ENCODE assay signal across 8 mouse cellular contexts in genomic region chr7:35252041-35252558, GRCm38 (mm10). TPM values are rescaled to one million over a fixed set of nuclear protein-coding genes. Genes with fewer than 3 reads are reported as not detected.
DNase-seq lines count a peak whose midpoint lies in the region; ATAC-seq lines count a peak whose summit lies in the region.

No protein-coding gene starts in this region.

- H3K4me3 ChIP-seq in forebrain, embryonic 11.5 days (ENCODE audit: low read depth, low read length) = no peak overlapping the region; the same call in 1 of the 2 replicates
- 0 out of 2 replicates have a peak overlapping the region, but pooled peaks have one; percentile 18 for H3K4me3 ChIP-seq in hindbrain, embryonic 14.5 days (replicated peaks; ENCODE audit: low read length)
- peak overlapping the region; percentile 25 for H3K4me3 ChIP-seq in limb, embryonic 10.5 days
- peak overlapping the region; percentile 2 for H3K4me3 ChIP-seq in midbrain, embryonic 14.5 days (replicated peaks; ENCODE audit: low read depth, low read length)

- ATAC-seq in forebrain, embryonic 11.5 days (replicated peaks; ENCODE audit: low FRiP score) = peak; percentile 64
- ATAC-seq in hindbrain, embryonic 14.5 days (ENCODE audit: low FRiP score) = peak; percentile 71; the same call in 1 of the 2 replicates
- peak; percentile 66; the same call in 1 of the 2 replicates for ATAC-seq in midbrain, embryonic 14.5 days (ENCODE audit: low FRiP score, low TSS enrichment)

- H3K36me3 ChIP-seq in forebrain, embryonic 11.5 days (ENCODE audit: control insufficient read depth, insufficient read depth, low read length) = no peaks in the 10 kb centered on the region
- no peaks in the 10 kb centered on the region for H3K36me3 ChIP-seq in hindbrain, embryonic 14.5 days (replicated peaks; ENCODE audit: control insufficient read depth, insufficient read depth)
- H3K36me3 ChIP-seq in limb, embryonic 10.5 days = no peaks in the 10 kb centered on the region
- no peaks in the 10 kb centered on the region for H3K36me3 ChIP-seq in midbrain, embryonic 14.5 days (ENCODE audit: control insufficient read depth, insufficient read depth, low read length)

- H3K4me2 ChIP-seq in forebrain, embryonic 11.5 days (ENCODE audit: low read depth, low read length, severe bottlenecking) = peak overlapping the region; percentile 28
- peak overlapping the region; percentile 50 for H3K4me2 ChIP-seq in hindbrain, embryonic 14.5 days (replicated peaks)
- H3K4me2 ChIP-seq in midbrain, embryonic 14.5 days (ENCODE audit: low read length) = peak overlapping the region; percentile 38

- WGBS in forebrain, embryonic 11.5 days = 7% methylated on average over 13 of the region's 13 CpGs
- 6% methylated on average over 13 of the region's 13 CpGs for WGBS in hindbrain, embryonic 14.5 days
- WGBS in limb, embryonic 10.5 days = 13% methylated on average over 13 of the region's 13 CpGs
- WGBS in midbrain, embryonic 14.5 days = 6% methylated on average over 13 of the region's 13 CpGs

- H3K4me1 ChIP-seq in forebrain, embryonic 11.5 days (replicated peaks; ENCODE audit: control insufficient read depth, insufficient read depth, low read length) = 0 out of 2 replicates have a peak, but pooled peaks cover 1% of the 10 kb centered on the region
- 0 out of 2 replicates have a peak, but pooled peaks cover 3% of the 10 kb centered on the region for H3K4me1 ChIP-seq in hindbrain, embryonic 14.5 days (replicated peaks; ENCODE audit: control insufficient read depth, insufficient read depth, low read length)
- H3K4me1 ChIP-seq in limb, embryonic 10.5 days = peaks cover 10% of the 10 kb centered on the region
- 0 out of 2 replicates have a peak, but pooled peaks cover 4% of the 10 kb centered on the region for H3K4me1 ChIP-seq in midbrain, embryonic 14.5 days (ENCODE audit: control insufficient read depth, insufficient read depth, low read length)

- peak; percentile 62 for DNase-seq in NIH3T3 (ENCODE audit: low read depth)
- DNase-seq in brain, embryonic 18.5 days (ENCODE audit: low read depth, low spot score) = peak; percentile 40
- peak; percentile 58 for DNase-seq in forebrain, embryonic 11.5 days (ENCODE audit: low spot score)
- DNase-seq in hindbrain, embryonic 14.5 days (ENCODE audit: low spot score) = peak; percentile 74
- DNase-seq in limb, embryonic 10.5 days (ENCODE audit: low spot score) = peak; percentile 65
- peak; percentile 82 for DNase-seq in midbrain, embryonic 14.5 days
- DNase-seq in thymus, adult 18-20 months = no peak
- no peak for DNase-seq in gastrocnemius, adult 8-10 months (ENCODE audit: low spot score in 2 of 2)

- no peak overlapping the region for H3K27ac ChIP-seq in forebrain, embryonic 11.5 days (ENCODE audit: low read depth, low read length)
- H3K27ac ChIP-seq in hindbrain, embryonic 14.5 days = no peak overlapping the region
- H3K27ac ChIP-seq in limb, embryonic 10.5 days = no peak overlapping the region
- no peak overlapping the region for H3K27ac ChIP-seq in midbrain, embryonic 14.5 days (replicated peaks; ENCODE audit: low read depth, low read length)

- no peaks in the 10 kb centered on the region for H3K27me3 ChIP-seq in forebrain, embryonic 11.5 days (ENCODE audit: control insufficient read depth, insufficient read depth, low read length)
- H3K27me3 ChIP-seq in hindbrain, embryonic 14.5 days (ENCODE audit: control insufficient read depth, insufficient read depth, low read length) = no peaks in the 10 kb centered on the region
- no peaks in the 10 kb centered on the region for H3K27me3 ChIP-seq in limb, embryonic 10.5 days (ENCODE audit: low read depth, poor library complexity, severe bottlenecking)
- no peaks in the 10 kb centered on the region for H3K27me3 ChIP-seq in midbrain, embryonic 14.5 days (ENCODE audit: control insufficient read depth, insufficient read depth, low read length)

- no peaks in the 10 kb centered on the region for H3K9me3 ChIP-seq in forebrain, embryonic 11.5 days (ENCODE audit: control insufficient read depth, low read length)
- H3K9me3 ChIP-seq in hindbrain, embryonic 14.5 days (ENCODE audit: control insufficient read depth, low read length) = no peaks in the 10 kb centered on the region
- no peaks in the 10 kb centered on the region for H3K9me3 ChIP-seq in limb, embryonic 10.5 days (replicated peaks)
- H3K9me3 ChIP-seq in midbrain, embryonic 14.5 days (ENCODE audit: control insufficient read depth, low read length) = no peaks in the 10 kb centered on the region

- peak overlapping the region; percentile 16; the same call in 1 of the 2 replicates for H3K9ac ChIP-seq in forebrain, embryonic 11.5 days (ENCODE audit: low read length)
- peak overlapping the region; percentile 36 for H3K9ac ChIP-seq in hindbrain, embryonic 14.5 days
- no peak overlapping the region for H3K9ac ChIP-seq in midbrain, embryonic 14.5 days (replicated peaks; ENCODE audit: low read length)

RNA-seq across cellular contexts. Expression of gene Lrp3, which starts 36.8 kb away (rescaled TPM):
- polyA plus RNA-seq in forebrain, embryonic 11.5 days (2014; fragmentation: Nextera tagmentation; extraction: Ambion mirVana) = 18.6 and 19.1 TPM in 2 replicates
- 25.1 and 27.3 TPM in 2 replicates for polyA plus RNA-seq in hindbrain, embryonic 14.5 days (2014; fragmentation: Nextera tagmentation; extraction: Ambion mirVana)
- 7.8 and 9.4 TPM in 2 replicates for polyA plus RNA-seq in limb, embryonic 10.5 days (2016; fragmentation: Nextera tagmentation; extraction: Ambion mirVana)
- 33.3 and 35.8 TPM in 2 replicates for polyA plus RNA-seq in midbrain, embryonic 14.5 days (2014; fragmentation: Nextera tagmentation; extraction: Ambion mirVana)
- 1 to 10 TPM; 5.0 to 6.0 (median 5.3) TPM for total RNA-seq in gastrocnemius, adult 8-10 months (2022)

Comparison
In these comparisons a context has a peak if more than half of its experiments do, and no peak if none do; other contexts are left out.
1. DNase-seq: peak in NIH3T3 (single experiment), brain, embryonic 18.5 days (single experiment), forebrain, embryonic 11.5 days (single experiment), hindbrain, embryonic 14.5 days (single experiment), limb, embryonic 10.5 days (single experiment) and midbrain, embryonic 14.5 days (single experiment); none in thymus, adult 18-20 months (0 of 2) and gastrocnemius, adult 8-10 months (0 of 2).
2. Peak in every context shown above with its lines, with median percentiles within 50 percentile points of each other: ATAC-seq and H3K4me2 ChIP-seq.